Mouse (Mus musculus): Measurements from ENCODE around the gene Muc1. TPM values are rescaled to one million over a fixed set of nuclear protein-coding genes. Genes with fewer than 3 reads are reported as not detected.

Gene Muc1
- polyA plus RNA-seq, 1 experiment from 2014 or later, result 0.40 TPM

DNA sequence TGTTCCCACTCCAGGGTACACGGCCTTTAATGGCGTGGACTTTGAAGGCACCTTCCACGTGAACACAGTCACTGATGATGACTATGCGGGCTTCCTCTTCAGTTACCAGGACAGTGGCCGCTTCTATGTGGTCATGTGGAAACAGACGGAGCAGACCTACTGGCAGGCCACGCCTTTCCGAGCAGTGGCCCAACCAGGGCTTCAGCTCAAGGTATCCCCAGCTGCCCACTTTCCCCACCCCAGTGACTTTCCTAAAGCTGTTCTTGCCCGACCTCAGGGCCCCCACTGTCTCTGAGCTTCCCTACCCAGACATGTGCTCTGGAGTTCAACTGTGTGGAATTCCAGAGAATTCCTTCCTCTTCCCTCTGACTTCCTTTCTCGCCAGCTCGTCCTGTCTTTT is 4.1 kb upstream of the Muc1 start:
- Histone ChIP-seq H3K9ac (replicated peaks) (no peak overlapping the region), H3K27ac (ENCODE audit: low read depth) (no peak overlapping the region), H3K4me2 (ENCODE audit: low read depth, low read length) (no peak overlapping the region), H3K36me3 (replicated peaks; ENCODE audit: insufficient read depth, low read length) (no peaks in the 10 kb centered on the region), H3K4me3 (ENCODE audit: low read depth, low read length) (no peak overlapping the region), H3K27me3 (ENCODE audit: insufficient read depth, low read length) (peaks cover 32% of the 10 kb centered on the region), H3K9me3 (ENCODE audit: low read length) (no peaks in the 10 kb centered on the region), H3K4me1 (ENCODE audit: insufficient read depth) (peaks cover 10% of the 10 kb centered on the region)
- no peak for DNase-seq
- 70% methylated on average over 11 of the region's 11 CpGs for WGBS (ENCODE audit: insufficient replicate concordance)
- no peak for TF ChIP-seq CTCF (IDR thresholded peaks at IDR 0.05; ENCODE audit: low read depth)
- ATAC-seq, result no peak

DNA sequence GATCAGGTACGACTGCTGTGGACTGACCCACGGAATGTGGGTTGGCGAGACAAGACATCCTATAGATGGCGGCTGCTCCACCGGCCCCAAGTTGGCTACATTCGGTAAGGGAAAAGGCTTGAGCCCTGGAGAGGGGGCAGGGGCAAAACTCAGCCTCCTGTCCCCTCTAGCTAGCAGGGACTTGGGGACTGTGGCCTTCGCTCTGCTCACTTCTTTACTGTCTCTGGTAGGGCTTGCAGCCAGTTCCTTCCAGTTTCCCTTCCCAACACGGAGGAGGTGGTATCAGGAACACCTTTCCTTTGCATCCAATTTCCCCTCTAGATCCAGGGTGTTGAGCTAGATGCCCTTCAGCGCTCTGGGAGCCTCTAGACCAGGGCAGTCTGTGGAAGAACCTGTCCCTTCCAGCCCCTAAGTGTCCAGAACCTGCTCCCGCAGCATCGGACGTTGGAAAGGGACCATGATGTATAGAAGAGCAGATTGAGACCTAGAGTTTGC is 3.5 kb upstream of the Muc1 start:
- DNase-seq, result no peak
- no peak overlapping the region for H3K4me3 ChIP-seq (ENCODE audit: low read depth, low read length)
- no peak overlapping the region for H3K4me2 ChIP-seq (ENCODE audit: low read depth, low read length)
- H3K9ac ChIP-seq (replicated peaks), result no peak overlapping the region
- no peak overlapping the region for H3K27ac ChIP-seq (ENCODE audit: low read depth)
- WGBS (ENCODE audit: insufficient replicate concordance), result 59% methylated on average over 12 of the region's 12 CpGs
- peaks cover 10% of the 10 kb centered on the region for H3K4me1 ChIP-seq (ENCODE audit: insufficient read depth)
- no peaks in the 10 kb centered on the region for H3K36me3 ChIP-seq (replicated peaks; ENCODE audit: insufficient read depth, low read length)
- no peak for ATAC-seq
- H3K27me3 ChIP-seq (ENCODE audit: insufficient read depth, low read length), result peaks cover 35% of the 10 kb centered on the region
- H3K9me3 ChIP-seq (ENCODE audit: low read length), result no peaks in the 10 kb centered on the region
- no peak for TF ChIP-seq EP300 (IDR thresholded peaks at IDR 0.05; ENCODE audit: low read depth)
- no peak for TF ChIP-seq CTCF (IDR thresholded peaks at IDR 0.05; ENCODE audit: low read depth)

DNA sequence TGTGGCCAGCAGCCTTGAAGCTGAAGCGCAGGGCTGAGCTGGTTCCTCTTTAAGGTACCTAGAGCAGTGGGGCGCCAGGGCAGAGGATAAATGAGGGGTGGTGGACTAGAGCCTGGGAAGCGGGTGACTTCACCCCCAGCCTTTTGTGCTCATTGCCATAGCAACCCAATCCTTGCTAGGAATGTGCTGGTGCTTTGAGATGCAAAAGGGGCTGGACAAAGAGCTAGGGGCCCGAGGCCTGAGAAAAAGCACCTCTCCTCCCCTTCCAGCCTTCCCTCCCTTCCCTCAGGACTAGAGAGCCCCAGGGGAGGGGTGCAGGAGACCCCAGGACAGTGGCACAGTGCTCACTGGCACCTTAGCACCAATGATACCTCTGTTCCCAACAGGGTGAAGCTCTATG is 2.9 kb upstream of the Muc1 start:
- H3K9ac ChIP-seq (replicated peaks), result no peak overlapping the region
- no peak for DNase-seq
- WGBS (ENCODE audit: insufficient replicate concordance), result 44% methylated on average over 4 of the region's 4 CpGs
- peaks cover 39% of the 10 kb centered on the region for H3K27me3 ChIP-seq (ENCODE audit: insufficient read depth, low read length)
- no peak overlapping the region for H3K4me3 ChIP-seq (ENCODE audit: low read depth, low read length)
- no peak for ATAC-seq
- peaks cover 10% of the 10 kb centered on the region for H3K4me1 ChIP-seq (ENCODE audit: insufficient read depth)
- no peaks in the 10 kb centered on the region for H3K9me3 ChIP-seq (ENCODE audit: low read length)
- TF ChIP-seq CTCF (IDR thresholded peaks at IDR 0.05; ENCODE audit: low read depth) (no peak), EP300 (IDR thresholded peaks at IDR 0.05; ENCODE audit: low read depth) (no peak)
- H3K36me3 ChIP-seq (replicated peaks; ENCODE audit: insufficient read depth, low read length), result no peaks in the 10 kb centered on the region
- H3K4me2 ChIP-seq (ENCODE audit: low read depth, low read length), result no peak overlapping the region
- no peak overlapping the region for H3K27ac ChIP-seq (ENCODE audit: low read depth)

DNA sequence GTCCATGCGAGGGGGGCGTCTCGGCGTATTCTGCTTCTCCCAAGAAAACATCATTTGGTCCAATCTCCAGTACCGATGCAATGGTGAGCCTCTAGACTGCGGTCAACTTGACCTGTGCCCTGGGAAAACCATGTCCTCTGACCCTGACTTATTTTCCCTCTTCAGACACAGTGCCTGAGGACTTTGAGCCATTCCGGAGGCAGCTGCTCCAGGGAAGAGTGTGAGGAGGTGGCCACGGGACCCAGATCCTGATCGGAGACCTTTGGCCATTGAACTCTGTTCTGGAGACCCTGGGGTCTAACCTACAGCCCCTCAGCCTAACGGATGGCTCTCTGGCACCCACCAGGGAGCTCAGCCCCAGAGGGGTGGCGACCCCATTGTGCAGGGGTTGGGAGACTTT is 2.5 kb upstream of the Muc1 start:
- Histone ChIP-seq H3K36me3 (replicated peaks; ENCODE audit: insufficient read depth, low read length) (no peaks in the 10 kb centered on the region), H3K9ac (replicated peaks) (no peak overlapping the region), H3K4me3 (ENCODE audit: low read depth, low read length) (no peak overlapping the region), H3K4me2 (ENCODE audit: low read depth, low read length) (no peak overlapping the region), H3K4me1 (ENCODE audit: insufficient read depth) (peaks cover 10% of the 10 kb centered on the region), H3K9me3 (ENCODE audit: low read length) (no peaks in the 10 kb centered on the region), H3K27ac (ENCODE audit: low read depth) (no peak overlapping the region), H3K27me3 (ENCODE audit: insufficient read depth, low read length) (peaks cover 41% of the 10 kb centered on the region)
- DNase-seq (no peak), ATAC-seq (no peak)
- TF ChIP-seq CTCF (IDR thresholded peaks at IDR 0.05; ENCODE audit: low read depth) (no peak), EP300 (IDR thresholded peaks at IDR 0.05; ENCODE audit: low read depth) (no peak)
- WGBS (ENCODE audit: insufficient replicate concordance), result 49% methylated on average over 11 of the region's 11 CpGs

DNA sequence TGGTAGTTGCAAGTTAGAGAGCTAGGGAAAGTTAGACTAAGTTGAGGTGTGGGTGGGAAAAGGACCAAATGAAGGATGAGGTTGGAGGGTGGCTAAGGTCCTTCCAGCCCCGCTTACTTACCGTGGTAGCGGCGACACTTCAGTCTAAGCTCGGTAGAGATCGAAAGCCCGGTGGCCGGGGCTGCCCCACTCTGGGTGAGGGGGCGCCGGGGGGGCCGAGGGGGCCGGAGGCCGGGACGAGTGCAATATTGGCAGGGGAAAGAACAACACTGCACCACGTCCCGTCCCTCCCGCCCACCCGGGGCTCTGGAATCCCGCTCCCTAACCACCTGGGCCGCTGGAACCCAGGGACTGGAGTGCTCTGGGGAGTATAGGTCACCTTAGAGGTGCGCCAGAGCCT is 2.0 kb upstream of the Muc1 start, which contains the start of gene Mtx1:
Gene Mtx1 (minus strand): TSS at position 189 of the 400 bp plus-strand sequence.
- no peaks in the 10 kb centered on the region for H3K9me3 ChIP-seq (ENCODE audit: low read length)
- peaks cover 44% of the 10 kb centered on the region for H3K27me3 ChIP-seq (ENCODE audit: insufficient read depth, low read length)
- DNase-seq (no peak), ATAC-seq (no peak)
- H3K27ac ChIP-seq (ENCODE audit: low read depth), result no peak within 1 kb of the TSS
- no peak within 1 kb of the TSS for H3K9ac ChIP-seq (replicated peaks)
- no peaks in the 10 kb centered on the region for H3K36me3 ChIP-seq (replicated peaks; ENCODE audit: insufficient read depth, low read length)
- H3K4me3 ChIP-seq (ENCODE audit: low read depth, low read length), result peak within 1 kb of the TSS; percentile 57
- TF ChIP-seq CTCF (IDR thresholded peaks at IDR 0.05; ENCODE audit: low read depth) (no peak), EP300 (IDR thresholded peaks at IDR 0.05; ENCODE audit: low read depth) (no peak)
- peak within 1 kb of the TSS; percentile 81 for H3K4me2 ChIP-seq (ENCODE audit: low read depth, low read length)
- WGBS (ENCODE audit: insufficient replicate concordance), result 9% methylated on average over 21 of the region's 21 CpGs
- H3K4me1 ChIP-seq (ENCODE audit: insufficient read depth), result peaks cover 10% of the 10 kb centered on the region

DNA sequence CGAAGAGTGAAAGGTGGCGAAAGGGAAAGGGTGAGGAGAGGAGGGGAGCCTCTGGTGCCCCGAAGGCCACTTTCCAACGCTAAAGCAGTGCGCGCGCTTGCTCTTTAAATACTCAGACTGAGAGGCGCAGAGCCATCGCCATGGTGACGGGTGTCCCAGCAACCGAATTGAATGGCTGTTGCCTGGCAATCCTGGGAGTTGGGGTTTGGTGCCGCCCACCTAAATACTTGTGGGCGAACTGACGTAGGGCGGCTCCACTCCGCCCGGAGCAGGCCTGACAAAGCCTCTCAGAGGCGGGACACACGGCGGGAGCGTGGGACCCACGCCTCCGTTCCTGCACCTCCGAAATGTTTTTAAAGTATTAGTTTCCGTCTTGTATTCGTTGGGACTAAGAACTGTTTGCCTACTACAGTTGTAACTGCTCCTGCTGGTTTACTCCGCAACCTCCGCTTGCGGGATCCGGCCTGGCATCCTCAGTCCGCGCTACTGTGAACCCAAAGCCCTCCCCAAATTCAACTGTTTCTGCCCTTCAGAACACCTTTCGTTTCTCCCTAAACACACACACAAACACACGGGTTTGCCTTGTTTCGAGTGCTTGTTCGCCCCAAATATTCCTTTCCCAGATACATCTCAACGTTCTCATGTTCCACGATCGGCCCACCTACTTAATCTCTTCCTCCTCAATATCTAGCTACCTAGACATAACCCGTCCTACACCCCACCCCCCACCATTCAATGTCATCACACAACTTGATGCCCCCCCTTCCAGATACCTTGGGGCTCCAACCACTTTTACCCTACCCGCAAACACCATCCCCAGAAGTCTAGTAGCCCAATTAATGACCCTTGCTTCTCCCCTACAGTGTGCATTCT is 1.3 kb upstream of the Muc1 start:
- no peak for TF ChIP-seq CTCF (IDR thresholded peaks at IDR 0.05; ENCODE audit: low read depth)
- TF ChIP-seq EP300 (IDR thresholded peaks at IDR 0.05; ENCODE audit: low read depth), result no peak
- Histone ChIP-seq H3K9me3 (ENCODE audit: low read length) (no peaks in the 10 kb centered on the region), H3K9ac (replicated peaks) (no peak overlapping the region; the same call in 1 of the 2 replicates), H3K4me2 (ENCODE audit: low read depth, low read length) (peak overlapping the region; percentile 81), H3K27me3 (ENCODE audit: insufficient read depth, low read length) (peaks cover 48% of the 10 kb centered on the region), H3K4me1 (ENCODE audit: insufficient read depth) (peaks cover 10% of the 10 kb centered on the region), H3K4me3 (ENCODE audit: low read depth, low read length) (peak overlapping the region; percentile 57), H3K27ac (ENCODE audit: low read depth) (no peak overlapping the region), H3K36me3 (replicated peaks; ENCODE audit: insufficient read depth, low read length) (no peaks in the 10 kb centered on the region)
- ATAC-seq, result peak; percentile 40
- WGBS (ENCODE audit: insufficient replicate concordance), result 6% methylated on average over 41 of the region's 41 CpGs
- peak; percentile 66 for DNase-seq

Data from liver, postnatal 0 days (tissue).